In the genomic region with DNA sequence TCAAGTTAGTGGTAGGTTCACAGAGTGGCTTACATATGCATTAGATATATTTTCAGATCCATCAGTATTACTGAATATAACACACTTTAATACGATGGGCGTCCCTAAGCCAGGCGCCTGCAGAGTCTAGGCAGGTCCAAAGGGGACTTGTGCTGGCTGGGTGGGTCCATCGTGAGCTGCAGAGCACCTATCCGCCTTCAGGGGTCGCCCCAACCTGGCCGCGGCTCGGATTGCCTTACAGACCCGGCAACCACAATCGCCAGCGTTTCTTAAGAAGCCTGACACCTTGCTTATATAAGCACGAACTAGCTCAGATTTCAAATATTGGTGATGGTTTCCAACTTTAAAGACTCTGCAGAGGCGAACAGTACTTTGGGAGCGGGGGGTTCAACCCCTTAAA, we compare ENCODE assay signal across 9 mouse cellular contexts.
A peak's percentile ranks its signal among the peaks of the same experiment; 100 is the strongest.
DNase-seq lines count a peak whose midpoint lies in the region; ATAC-seq lines count a peak whose summit lies in the region.
"Had no signal": no experiment of that assay in that cellular context is flagged by ENCODE, and none has a peak within 500 bp of the region (broad histone marks: within the 10 kb centered on the region; RNA-seq: fewer than 3 reads in every experiment).

No protein-coding gene starts in this region.

- H3K4me3 ChIP-seq in heart, embryonic 13.5 days, result peak overlapping the region; percentile 35
- peak overlapping the region; percentile 44 for H3K4me3 ChIP-seq in embryonic facial prominence, embryonic 10.5 days
- peak overlapping the region; percentile 38 for H3K4me3 ChIP-seq in hindbrain, embryonic 10.5 days
- H3K4me3 ChIP-seq in limb, embryonic 11.5 days (ENCODE audit: low read depth, low read length), result no peak overlapping the region
- no peak overlapping the region for H3K4me3 ChIP-seq in midbrain, embryonic 13.5 days (replicated peaks)
- peak overlapping the region; percentile 22; the same call in 1 of the 2 replicates for H3K4me3 ChIP-seq in stomach, embryonic 16.5 days (replicated peaks; ENCODE audit: low read length)

- ATAC-seq in heart, embryonic 13.5 days (ENCODE audit: extremely low read depth, insufficient number of reproducible peaks, low FRiP score, low TSS enrichment), result no peak
- no peak for ATAC-seq in limb, embryonic 11.5 days (ENCODE audit: insufficient number of reproducible peaks, low FRiP score, low TSS enrichment, low read depth)
- ATAC-seq in midbrain, embryonic 13.5 days, result 0 out of 2 replicates have a peak, but pooled peaks have one; percentile 45
- no peak for ATAC-seq in stomach, embryonic 16.5 days (ENCODE audit: insufficient read depth, low FRiP score)
- ATAC-seq: Patski had no signal

- H3K36me3 ChIP-seq in heart, embryonic 13.5 days, result no peaks in the 10 kb centered on the region
- H3K36me3 ChIP-seq in embryonic facial prominence, embryonic 10.5 days (replicated peaks), result no peaks in the 10 kb centered on the region
- H3K36me3 ChIP-seq in hindbrain, embryonic 10.5 days, result no peaks in the 10 kb centered on the region
- H3K36me3 ChIP-seq in limb, embryonic 11.5 days (ENCODE audit: control insufficient read depth, insufficient read depth, low read length), result no peaks in the 10 kb centered on the region
- H3K36me3 ChIP-seq in midbrain, embryonic 13.5 days, result no peaks in the 10 kb centered on the region
- H3K36me3 ChIP-seq in stomach, embryonic 16.5 days (ENCODE audit: control insufficient read depth, insufficient read depth, low read length), result no peaks in the 10 kb centered on the region

- H3K27me3 ChIP-seq in heart, embryonic 13.5 days (replicated peaks), result no peaks in the 10 kb centered on the region; the same call in 1 of the 2 replicates
- H3K27me3 ChIP-seq in embryonic facial prominence, embryonic 10.5 days (replicated peaks; ENCODE audit: low read depth, poor library complexity, severe bottlenecking), result no peaks in the 10 kb centered on the region
- H3K27me3 ChIP-seq in hindbrain, embryonic 10.5 days (ENCODE audit: insufficient read depth, poor library complexity, severe bottlenecking), result no peaks in the 10 kb centered on the region
- no peaks in the 10 kb centered on the region for H3K27me3 ChIP-seq in limb, embryonic 11.5 days (ENCODE audit: control insufficient read depth, insufficient read depth, low read length)
- no peaks in the 10 kb centered on the region for H3K27me3 ChIP-seq in midbrain, embryonic 13.5 days
- no peaks in the 10 kb centered on the region for H3K27me3 ChIP-seq in stomach, embryonic 16.5 days (ENCODE audit: control insufficient read depth, insufficient read depth, low read length)
- H3K27me3 ChIP-seq: Patski had no signal

- no peak overlapping the region for H3K27ac ChIP-seq in heart, embryonic 13.5 days (replicated peaks)
- no peak overlapping the region for H3K27ac ChIP-seq in embryonic facial prominence, embryonic 10.5 days (replicated peaks)
- H3K27ac ChIP-seq in hindbrain, embryonic 10.5 days, result 0 out of 2 replicates have a peak overlapping the region, but pooled peaks have one; percentile 45
- H3K27ac ChIP-seq in limb, embryonic 11.5 days (replicated peaks; ENCODE audit: low read depth, low read length), result no peak overlapping the region
- H3K27ac ChIP-seq in midbrain, embryonic 13.5 days, result no peak overlapping the region
- no peak overlapping the region for H3K27ac ChIP-seq in stomach, embryonic 16.5 days (ENCODE audit: low read length)

- H3K4me1 ChIP-seq in heart, embryonic 13.5 days, result peaks cover 8% of the 10 kb centered on the region; the same call in 1 of the 2 replicates
- peaks cover 8% of the 10 kb centered on the region for H3K4me1 ChIP-seq in embryonic facial prominence, embryonic 10.5 days
- peaks cover 17% of the 10 kb centered on the region for H3K4me1 ChIP-seq in hindbrain, embryonic 10.5 days (replicated peaks)
- no peaks in the 10 kb centered on the region for H3K4me1 ChIP-seq in limb, embryonic 11.5 days (ENCODE audit: control insufficient read depth, insufficient read depth, low read length)
- H3K4me1 ChIP-seq in midbrain, embryonic 13.5 days (replicated peaks), result 0 out of 2 replicates have a peak, but pooled peaks cover 11% of the 10 kb centered on the region
- H3K4me1 ChIP-seq in stomach, embryonic 16.5 days (ENCODE audit: control insufficient read depth, insufficient read depth, low read length), result no peaks in the 10 kb centered on the region

- H3K9me3 ChIP-seq in heart, embryonic 13.5 days, result 0 out of 2 replicates have a peak, but pooled peaks cover 4% of the 10 kb centered on the region
- H3K9me3 ChIP-seq in embryonic facial prominence, embryonic 10.5 days, result no peaks in the 10 kb centered on the region
- 0 out of 2 replicates have a peak, but pooled peaks cover 3% of the 10 kb centered on the region for H3K9me3 ChIP-seq in hindbrain, embryonic 10.5 days
- H3K9me3 ChIP-seq in limb, embryonic 11.5 days (ENCODE audit: control insufficient read depth, low read length), result no peaks in the 10 kb centered on the region
- no peaks in the 10 kb centered on the region for H3K9me3 ChIP-seq in midbrain, embryonic 13.5 days
- no peaks in the 10 kb centered on the region for H3K9me3 ChIP-seq in stomach, embryonic 16.5 days (replicated peaks; ENCODE audit: control insufficient read depth, low read length)

- peak overlapping the region; percentile 64 for H3K4me2 ChIP-seq in heart, embryonic 13.5 days
- peak overlapping the region; percentile 29; the same call in 1 of the 2 replicates for H3K4me2 ChIP-seq in limb, embryonic 11.5 days (ENCODE audit: low read depth, severe bottlenecking)
- H3K4me2 ChIP-seq in midbrain, embryonic 13.5 days (replicated peaks), result peak overlapping the region; percentile 29; the same call in 1 of the 2 replicates
- H3K4me2 ChIP-seq in stomach, embryonic 16.5 days (ENCODE audit: low read depth, low read length), result peak overlapping the region; percentile 41; the same call in 1 of the 2 replicates

- H3K9ac ChIP-seq in heart, embryonic 13.5 days, result peak overlapping the region; percentile 52; the same call in 1 of the 2 replicates
- no peak overlapping the region for H3K9ac ChIP-seq in limb, embryonic 11.5 days (ENCODE audit: low read length)
- no peak overlapping the region for H3K9ac ChIP-seq in midbrain, embryonic 13.5 days (replicated peaks)
- H3K9ac ChIP-seq in stomach, embryonic 16.5 days (ENCODE audit: low read length), result no peak overlapping the region

- no peak for DNase-seq in heart, adult 11 months
- DNase-seq in embryonic facial prominence, embryonic 10.5 days (ENCODE audit: low spot score), result peak; percentile 81
- peak; percentile 71 for DNase-seq in hindbrain, embryonic 10.5 days (ENCODE audit: low spot score)
- DNase-seq in limb, embryonic 11.5 days (ENCODE audit: low spot score), result peak; percentile 85
- no peak for DNase-seq in Muller cell, postnatal 12 days (ENCODE audit: inconsistent ontology term)

- 14% methylated on average over 15 of the region's 15 CpGs for WGBS in heart, embryonic 13.5 days
- 22% methylated on average over 15 of the region's 15 CpGs for WGBS in embryonic facial prominence, embryonic 10.5 days
- WGBS in hindbrain, embryonic 10.5 days, result 25% methylated on average over 15 of the region's 15 CpGs
- 18% methylated on average over 15 of the region's 15 CpGs for WGBS in limb, embryonic 11.5 days
- 27% methylated on average over 15 of the region's 15 CpGs for WGBS in midbrain, embryonic 13.5 days
- WGBS in stomach, embryonic 16.5 days, result 11% methylated on average over 15 of the region's 15 CpGs

Comparison
In these comparisons a context has a peak if more than half of its experiments do, and no peak if none do; other contexts are left out.
1. H3K4me3 ChIP-seq: peak in heart, embryonic 13.5 days (single experiment), embryonic facial prominence, embryonic 10.5 days (single experiment), hindbrain, embryonic 10.5 days (single experiment) and stomach, embryonic 16.5 days (single experiment); none in limb, embryonic 11.5 days (single experiment) and midbrain, embryonic 13.5 days (single experiment).
2. DNase-seq: peak in embryonic facial prominence, embryonic 10.5 days (single experiment), hindbrain, embryonic 10.5 days (single experiment) and limb, embryonic 11.5 days (single experiment); none in heart, adult 11 months (single experiment) and Muller cell, postnatal 12 days (single experiment).
3. Peak in every context shown above with its lines, with median percentiles within 50 percentile points of each other: H3K4me2 ChIP-seq.